Mouse (Mus musculus): Measurements from ENCODE around the gene Ttc9c. TPM values are rescaled to one million over a fixed set of nuclear protein-coding genes. Genes with fewer than 3 reads are reported as not detected.
A peak's percentile ranks its signal among the peaks of the same experiment; 100 is the strongest.

The Ttc9c gene
- 11.4 and 16.9 TPM in 2 replicates for polyA plus RNA-seq (2012; rRNA removed)
- 17.1 and 18.0 TPM in 2 replicates for polyA plus RNA-seq (2014; fragmentation: Nextera tagmentation; extraction: Ambion mirVana)

DNA sequence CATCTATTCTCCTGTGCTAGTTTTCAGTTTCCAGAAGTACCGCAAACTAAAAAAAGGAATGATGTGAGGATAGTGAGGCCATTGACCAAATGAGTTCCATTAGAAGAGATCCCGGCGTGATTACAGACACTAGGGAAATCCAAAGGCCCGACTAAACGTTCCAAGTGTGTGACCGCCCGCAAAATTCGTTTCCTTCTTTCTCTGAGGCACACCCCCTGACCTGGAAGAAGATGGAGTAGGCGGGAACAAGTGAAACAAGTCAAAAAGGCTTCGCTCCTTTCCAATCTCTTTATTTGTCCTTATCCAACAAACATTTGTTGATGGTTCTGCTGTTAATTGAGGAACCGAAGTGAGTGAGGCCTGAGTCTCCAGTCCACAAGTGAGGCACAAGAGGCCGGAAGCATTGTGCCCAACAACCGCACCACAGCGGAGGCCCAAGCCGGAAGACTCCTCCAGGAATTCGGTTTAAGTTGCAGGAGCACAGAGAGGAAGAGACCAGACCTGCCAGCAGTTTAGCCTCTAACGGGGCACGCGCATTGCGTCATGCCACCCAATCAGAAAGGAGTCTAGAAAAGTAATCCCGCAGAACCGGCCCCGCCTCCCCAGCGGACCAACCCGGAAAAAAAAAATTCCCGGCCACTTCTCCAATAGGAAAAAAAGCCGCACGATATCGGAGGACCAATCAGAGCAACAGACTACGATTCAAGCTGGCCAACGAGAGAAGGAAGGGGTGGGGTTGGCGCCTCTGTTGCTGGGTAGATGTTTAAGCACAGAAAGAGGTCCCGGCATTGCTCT is at the start of gene Ttc9c:
Gene Ttc9c, minus strand, starts transcription at position 533 of the 795 bp plus-strand sequence.
- peak; percentile 97 to 98 (median 97) for DNase-seq (ENCODE audit: low read depth in 3 of 3, low spot score in 3 of 3)
- H3K9me3 ChIP-seq (ENCODE audit: control insufficient read depth, low read length), result no peaks in the 10 kb centered on the region
- under 1% methylated on average over 33 of the region's 33 CpGs for WGBS (ENCODE audit: insufficient replicate concordance)
- H3K4me3 ChIP-seq (ENCODE audit: insufficient read depth in 1 of 2, low read depth in 2 of 2, low read length in 2 of 2), result peak within 1 kb of the TSS; percentile 90 to 96
- H3K4me2 ChIP-seq (ENCODE audit: low read depth), result peak within 1 kb of the TSS; percentile 91
- no peaks in the 10 kb centered on the region for H3K27me3 ChIP-seq (ENCODE audit: control insufficient read depth, insufficient read depth, low read length)
- peak; percentile 1; the same call in 1 of the 2 replicates for TF ChIP-seq CTCF (IDR thresholded peaks at IDR 0.05; ENCODE audit: low read depth)
- TF ChIP-seq EP300 (IDR thresholded peaks at IDR 0.05; ENCODE audit: low read depth), result no peak
- H3K27ac ChIP-seq, result peak within 1 kb of the TSS; percentile 86
- peaks cover 44% of the 10 kb centered on the region for H3K36me3 ChIP-seq (replicated peaks; ENCODE audit: control insufficient read depth, insufficient read depth, low read depth)
- peak; percentile 79 for ATAC-seq (ENCODE audit: insufficient read depth)
- peaks cover 9 to 25% of the 10 kb centered on the region in 2 experiments for H3K4me1 ChIP-seq (replicated peaks; ENCODE audit: control insufficient read depth in 2 of 2, insufficient read depth in 2 of 2, low read length in 1 of 2)
- peak within 1 kb of the TSS; percentile 98 for H3K9ac ChIP-seq (replicated peaks)

DNA sequence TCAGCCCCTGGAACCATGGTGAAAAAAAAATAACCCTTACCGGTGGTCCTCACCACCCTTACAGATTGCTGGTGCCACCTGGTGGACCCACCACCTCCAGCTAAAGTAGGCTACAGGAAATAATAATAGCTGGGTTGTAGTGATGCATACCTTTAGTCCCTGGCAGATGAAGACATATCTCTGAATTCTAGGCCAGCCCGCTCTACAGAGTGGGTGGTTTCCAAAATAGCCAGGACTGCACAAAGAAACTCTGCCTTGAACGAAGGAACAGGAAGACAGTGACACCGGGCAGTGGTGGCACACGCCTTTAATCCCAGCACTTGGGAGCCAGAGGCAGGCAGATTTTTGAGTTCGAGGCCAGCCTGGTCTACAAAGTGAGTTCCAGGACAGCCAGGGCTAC is 45.1 kb upstream of the Ttc9c start:
- Histone ChIP-seq H3K9me3 (ENCODE audit: control insufficient read depth, low read length) (no peaks in the 10 kb centered on the region), H3K27me3 (ENCODE audit: control insufficient read depth, insufficient read depth, low read length) (no peaks in the 10 kb centered on the region), H3K4me1 (replicated peaks; ENCODE audit: control insufficient read depth in 2 of 2, insufficient read depth in 2 of 2, low read length in 1 of 2) (no peaks in the 10 kb centered on the region), H3K27ac (no peak overlapping the region), H3K4me3 (ENCODE audit: insufficient read depth in 1 of 2, low read depth in 2 of 2, low read length in 2 of 2) (no peak overlapping the region), H3K4me2 (ENCODE audit: low read depth) (no peak overlapping the region), H3K9ac (replicated peaks) (no peak overlapping the region), H3K36me3 (replicated peaks; ENCODE audit: control insufficient read depth, insufficient read depth, low read depth) (no peaks in the 10 kb centered on the region)
- ATAC-seq (ENCODE audit: insufficient read depth) (no peak), DNase-seq (ENCODE audit: low read depth in 3 of 3, low spot score in 3 of 3) (no peak)
- 76% methylated on average over 6 of the region's 6 CpGs for WGBS (ENCODE audit: insufficient replicate concordance)
- no peak for TF ChIP-seq EP300 (IDR thresholded peaks at IDR 0.05; ENCODE audit: low read depth)
- no peak for TF ChIP-seq CTCF (IDR thresholded peaks at IDR 0.05; ENCODE audit: low read depth)

DNA sequence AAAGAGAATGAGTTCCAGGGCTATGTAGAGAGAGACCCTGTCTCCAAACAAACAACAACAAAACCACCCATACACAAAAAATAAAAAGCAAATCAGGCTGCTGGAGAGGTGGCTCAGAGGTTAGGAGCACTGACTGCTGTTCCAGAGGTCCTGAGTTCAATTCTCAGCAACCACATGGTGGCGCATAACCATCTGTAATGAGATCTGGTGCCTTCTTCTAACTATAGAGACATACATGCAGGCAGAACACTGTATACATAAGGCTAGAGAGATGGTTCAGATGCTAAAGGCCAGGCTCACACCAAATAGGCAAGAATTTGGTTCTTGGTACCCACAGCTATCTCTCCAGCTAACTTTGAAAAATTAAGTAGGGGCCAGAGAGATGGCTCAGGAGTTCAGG is 39.9 kb upstream of the Ttc9c start:
- no peak overlapping the region for H3K27ac ChIP-seq
- 28% methylated on average over 1 of the region's 1 CpGs for WGBS (ENCODE audit: insufficient replicate concordance)
- no peaks in the 10 kb centered on the region for H3K4me1 ChIP-seq (replicated peaks; ENCODE audit: control insufficient read depth in 2 of 2, insufficient read depth in 2 of 2, low read length in 1 of 2)
- ATAC-seq (ENCODE audit: insufficient read depth), result no peak
- TF ChIP-seq EP300 (IDR thresholded peaks at IDR 0.05; ENCODE audit: low read depth) (no peak), CTCF (IDR thresholded peaks at IDR 0.05; ENCODE audit: low read depth) (peak; percentile 70)
- H3K9ac ChIP-seq (replicated peaks), result no peak overlapping the region
- H3K9me3 ChIP-seq (ENCODE audit: control insufficient read depth, low read length), result no peaks in the 10 kb centered on the region
- H3K27me3 ChIP-seq (ENCODE audit: control insufficient read depth, insufficient read depth, low read length), result no peaks in the 10 kb centered on the region
- no peak overlapping the region for H3K4me2 ChIP-seq (ENCODE audit: low read depth)
- no peak for DNase-seq (ENCODE audit: low read depth in 3 of 3, low spot score in 3 of 3)
- no peak overlapping the region for H3K4me3 ChIP-seq (ENCODE audit: insufficient read depth in 1 of 2, low read depth in 2 of 2, low read length in 2 of 2)
- no peaks in the 10 kb centered on the region for H3K36me3 ChIP-seq (replicated peaks; ENCODE audit: control insufficient read depth, insufficient read depth, low read depth)

DNA sequence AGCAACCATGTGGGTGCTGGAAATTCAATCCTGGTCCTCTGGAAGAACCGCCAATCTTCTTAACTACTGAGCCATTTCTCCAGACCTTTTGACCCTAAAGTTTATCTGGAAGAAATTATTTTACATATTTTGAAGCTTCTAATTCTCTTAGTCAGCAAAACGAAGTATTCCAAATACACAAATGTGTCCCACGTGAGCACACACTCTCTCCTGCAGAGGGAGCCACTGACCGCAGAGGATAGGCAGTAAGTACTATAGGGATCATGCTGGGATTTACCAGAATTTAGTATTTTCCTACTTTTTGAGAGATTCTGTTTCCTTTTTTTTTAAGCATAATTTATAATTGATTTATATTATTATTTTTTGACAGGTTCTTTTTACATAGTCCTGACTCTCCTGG is 38.6 kb upstream of the Ttc9c start:
- ATAC-seq (ENCODE audit: insufficient read depth) (no peak), DNase-seq (ENCODE audit: low read depth in 3 of 3, low spot score in 3 of 3) (no peak)
- WGBS (ENCODE audit: insufficient replicate concordance), result 27% methylated on average over 4 of the region's 4 CpGs
- no peak overlapping the region for H3K4me2 ChIP-seq (ENCODE audit: low read depth)
- no peaks in the 10 kb centered on the region for H3K9me3 ChIP-seq (ENCODE audit: control insufficient read depth, low read length)
- no peaks in the 10 kb centered on the region for H3K4me1 ChIP-seq (replicated peaks; ENCODE audit: control insufficient read depth in 2 of 2, insufficient read depth in 2 of 2, low read length in 1 of 2)
- no peak overlapping the region for H3K27ac ChIP-seq
- TF ChIP-seq EP300 (IDR thresholded peaks at IDR 0.05; ENCODE audit: low read depth), result no peak
- peak; percentile 78 for TF ChIP-seq CTCF (IDR thresholded peaks at IDR 0.05; ENCODE audit: low read depth)
- H3K36me3 ChIP-seq (replicated peaks; ENCODE audit: control insufficient read depth, insufficient read depth, low read depth), result no peaks in the 10 kb centered on the region
- no peak overlapping the region for H3K4me3 ChIP-seq (ENCODE audit: insufficient read depth in 1 of 2, low read depth in 2 of 2, low read length in 2 of 2)
- H3K9ac ChIP-seq (replicated peaks), result no peak overlapping the region
- H3K27me3 ChIP-seq (ENCODE audit: control insufficient read depth, insufficient read depth, low read length), result no peaks in the 10 kb centered on the region

DNA sequence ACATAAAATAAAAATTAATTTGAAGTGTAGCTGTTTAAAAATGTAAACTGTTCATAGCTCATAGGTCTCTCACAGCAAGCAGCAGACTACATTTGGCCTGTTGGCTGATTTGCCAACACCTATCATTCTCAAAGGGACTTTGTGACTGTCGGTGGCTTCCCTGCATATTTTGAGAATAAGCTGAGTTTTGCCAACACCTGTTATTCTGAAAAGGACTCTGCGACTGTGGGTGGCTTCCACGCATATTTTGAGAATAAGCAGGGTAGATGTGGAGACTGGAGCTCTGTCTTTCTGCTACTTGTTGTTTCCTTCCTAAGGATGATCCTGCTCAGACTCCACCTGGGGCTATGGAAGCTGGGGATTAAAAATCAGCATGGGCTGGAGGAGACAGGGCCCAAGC is 34.0 kb upstream of the Ttc9c start:
- ATAC-seq (ENCODE audit: insufficient read depth), result no peak
- WGBS (ENCODE audit: insufficient replicate concordance), result 73% methylated on average over 3 of the region's 3 CpGs

More for the DNA sequence above, 34.0 kb upstream of the Ttc9c start:
- Histone ChIP-seq H3K27me3 (ENCODE audit: control insufficient read depth, insufficient read depth, low read length) (no peaks in the 10 kb centered on the region), H3K9me3 (ENCODE audit: control insufficient read depth, low read length) (no peaks in the 10 kb centered on the region), H3K4me2 (ENCODE audit: low read depth) (no peak overlapping the region), H3K9ac (replicated peaks) (no peak overlapping the region), H3K4me3 (ENCODE audit: insufficient read depth in 1 of 2, low read depth in 2 of 2, low read length in 2 of 2) (no peak overlapping the region), H3K27ac (no peak overlapping the region), H3K36me3 (replicated peaks; ENCODE audit: control insufficient read depth, insufficient read depth, low read depth) (no peaks in the 10 kb centered on the region), H3K4me1 (replicated peaks; ENCODE audit: control insufficient read depth in 2 of 2, insufficient read depth in 2 of 2, low read length in 1 of 2) (0 out of 4 replicates have a peak, but pooled peaks cover 0 to 4% of the 10 kb centered on the region in 2 experiments)
- no peak for DNase-seq (ENCODE audit: low read depth in 3 of 3, low spot score in 3 of 3)
- TF ChIP-seq CTCF (IDR thresholded peaks at IDR 0.05; ENCODE audit: low read depth) (no peak), EP300 (IDR thresholded peaks at IDR 0.05; ENCODE audit: low read depth) (no peak)
